Mouse (Mus musculus): ENCODE data around the gene Ift27.
A peak's percentile ranks its signal among the peaks of the same experiment; 100 is the strongest.

Gene Ift27

GRCm38 (mm10) chr15:78171651-78172050 is 2.3 kb downstream of the Ift27 start:
- no peak for DNase-seq

- no peak for DNase-seq
These were observed 3.2 kb downstream of the Ift27 start for GRCm38 (mm10) chr15:78170708-78171107.

GRCm38 (mm10) chr15:78169566-78169965 is 4.3 kb downstream of the Ift27 start:
- DNase-seq = no peak

- DNase-seq = no peak
These were observed 8.6 kb downstream of the Ift27 start for GRCm38 (mm10) chr15:78165292-78165691.

GRCm38 (mm10) chr15:78164466-78164865 is 9.4 kb downstream of the Ift27 start:
- DNase-seq = no peak

GRCm38 (mm10) chr15:78161946-78162345 is 12.0 kb downstream of the Ift27 start:
- no peak for DNase-seq

GRCm38 (mm10) chr15:78158335-78158734 is 15.6 kb downstream of the Ift27 start:
- DNase-seq = no peak

- no peak for DNase-seq
These were observed 16.1 kb downstream of the Ift27 start for GRCm38 (mm10) chr15:78157824-78158223.

- DNase-seq = no peak
These were observed 16.6 kb downstream of the Ift27 start for GRCm38 (mm10) chr15:78157330-78157729.

- no peak for DNase-seq
These were observed 18.5 kb downstream of the Ift27 start for GRCm38 (mm10) chr15:78155421-78155820.

GRCm38 (mm10) chr15:78153045-78153775 is 20.7 kb downstream of the Ift27 start:
- DNase-seq = peak; percentile 52 to 79

GRCm38 (mm10) chr15:78148565-78148964 is 25.3 kb downstream of the Ift27 start:
- no peak for DNase-seq

GRCm38 (mm10) chr15:78140226-78140625 is 33.7 kb downstream of the Ift27 start:
- no peak for DNase-seq

- no peak for DNase-seq
These were observed 39.3 kb downstream of the Ift27 start for GRCm38 (mm10) chr15:78134606-78135005.

- no peak for DNase-seq
These were observed 40.5 kb downstream of the Ift27 start for GRCm38 (mm10) chr15:78133389-78133788.

- peak; percentile 97 to 100 for DNase-seq
These were observed 54.2 kb downstream of the Ift27 start, which contains the start of gene Cacng2 for GRCm38 (mm10) chr15:78119704-78120103. TSS of gene Cacng2 (minus strand) at chr15:78120028.

- peak in 1 of 2 experiments; percentile 2 for DNase-seq
These were observed 54.7 kb downstream of the Ift27 start for GRCm38 (mm10) chr15:78119248-78119647.

- DNase-seq = no peak
These were observed 55.5 kb downstream of the Ift27 start for GRCm38 (mm10) chr15:78118275-78118995.

- no peak for DNase-seq
These were observed 56.2 kb downstream of the Ift27 start for GRCm38 (mm10) chr15:78117731-78118130.

GRCm38 (mm10) chr15:78116936-78117335 is 57.0 kb downstream of the Ift27 start:
- DNase-seq = no peak

GRCm38 (mm10) chr15:78116244-78116643 is 57.7 kb downstream of the Ift27 start:
- DNase-seq = no peak
